Mouse (Mus musculus): ENCODE results near the gene Slc4a10. TPM values are rescaled to one million over a fixed set of nuclear protein-coding genes. Genes with fewer than 3 reads are reported as not detected.

Slc4a10 gene
- total RNA-seq, 2 experiments from 2014 or later = 2.1 to 2.2 TPM

DNA sequence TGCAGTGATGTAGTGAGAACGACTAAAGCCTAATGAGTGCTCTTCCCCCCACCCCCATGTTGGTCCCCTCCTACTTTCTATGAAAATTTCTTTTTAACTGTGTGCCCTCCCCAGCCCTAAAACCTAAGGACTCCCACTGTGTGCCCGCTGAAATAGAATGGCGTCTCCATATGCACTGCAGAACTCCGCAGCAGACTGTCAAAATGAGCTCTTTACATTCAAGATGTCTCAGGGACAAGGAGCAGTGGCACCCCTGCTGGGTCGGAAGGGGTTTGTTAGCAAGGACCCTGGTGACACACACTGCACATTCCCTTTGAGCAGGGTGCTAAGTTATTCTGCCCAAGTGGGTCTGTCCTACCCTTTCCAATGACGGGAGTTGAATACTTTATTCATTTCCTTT, 309.5 kb downstream of the Slc4a10 start:
- DNase-seq = no peak

DNA sequence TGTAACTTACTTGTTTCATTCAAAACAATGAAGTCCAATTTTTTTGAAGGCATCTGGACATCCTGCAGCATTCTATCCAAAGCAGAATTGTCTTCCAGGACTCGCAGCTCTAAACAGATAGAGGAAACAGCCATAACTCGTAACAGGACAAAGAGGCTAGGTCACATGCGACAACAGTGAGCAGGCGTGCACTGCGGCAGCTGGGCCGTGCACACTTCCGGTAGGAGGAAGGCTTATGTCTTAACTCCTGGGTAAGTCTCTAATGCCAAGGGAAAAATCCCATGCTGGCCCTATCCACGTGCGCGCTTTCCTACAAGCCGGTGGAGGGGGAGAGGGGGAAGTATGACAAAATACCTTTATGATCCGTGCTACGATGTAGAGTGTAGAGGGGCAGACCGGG, 310.3 kb downstream of the Slc4a10 start:
- DNase-seq = no peak

DNA sequence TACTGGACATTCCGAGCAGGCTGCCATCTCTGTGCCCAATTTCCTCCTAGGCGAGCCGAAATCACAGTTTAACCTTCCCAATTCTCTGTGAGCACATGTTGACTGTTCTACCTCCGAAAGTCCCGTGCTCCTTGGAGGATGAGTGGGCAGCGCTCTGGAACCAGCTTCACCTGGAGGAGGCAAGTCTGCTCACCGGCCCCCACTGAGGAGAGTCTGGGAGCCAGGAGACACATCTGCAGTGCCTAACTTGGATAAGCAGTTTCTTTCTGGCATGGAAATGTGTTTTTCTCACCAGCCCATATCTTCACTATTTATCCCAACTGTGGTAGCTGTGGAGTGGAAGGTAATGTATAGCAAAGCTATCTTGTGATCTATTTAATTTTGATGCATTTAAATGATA, 311.0 kb downstream of the Slc4a10 start:
- DNase-seq = no peak

DNA sequence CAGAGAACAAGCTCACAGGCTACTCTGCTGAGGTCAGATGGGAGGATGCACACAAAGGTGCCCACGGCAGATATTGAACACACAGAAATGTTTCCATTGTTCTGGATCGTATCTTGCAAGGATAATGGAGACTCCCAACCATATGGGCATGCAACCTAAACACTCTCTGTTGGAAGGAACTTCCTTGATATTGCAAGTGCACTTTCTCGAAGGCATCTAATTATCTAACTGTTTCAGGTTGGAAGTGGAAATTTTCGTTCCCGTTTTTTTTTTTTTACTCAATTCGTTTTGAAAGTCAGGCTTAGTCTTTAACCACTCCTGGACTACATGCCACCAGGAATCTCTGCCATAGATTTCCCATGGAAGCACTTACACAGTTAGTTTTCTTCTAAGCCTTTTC, 314.6 kb downstream of the Slc4a10 start:
- no peak for DNase-seq

DNA sequence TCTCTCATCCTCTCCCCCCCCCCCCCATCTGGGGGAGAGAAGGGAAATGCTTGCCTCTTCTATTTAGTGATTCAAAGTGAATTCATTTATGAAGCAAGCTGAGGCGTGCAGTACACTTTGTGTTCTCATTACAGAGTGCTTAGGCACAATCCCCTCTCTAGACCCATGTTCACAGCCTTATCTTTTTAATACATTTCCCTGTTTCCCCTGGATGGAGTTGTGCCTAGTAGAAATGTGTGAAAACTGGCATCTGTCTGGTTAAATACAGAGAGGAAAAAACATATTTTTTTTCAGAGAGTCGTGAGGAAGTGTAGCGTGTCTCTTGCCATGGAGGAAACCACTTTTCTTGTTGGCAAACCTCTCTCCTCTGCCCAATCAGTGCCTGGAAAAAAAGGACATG, 315.3 kb downstream of the Slc4a10 start:
- no peak for DNase-seq

DNA sequence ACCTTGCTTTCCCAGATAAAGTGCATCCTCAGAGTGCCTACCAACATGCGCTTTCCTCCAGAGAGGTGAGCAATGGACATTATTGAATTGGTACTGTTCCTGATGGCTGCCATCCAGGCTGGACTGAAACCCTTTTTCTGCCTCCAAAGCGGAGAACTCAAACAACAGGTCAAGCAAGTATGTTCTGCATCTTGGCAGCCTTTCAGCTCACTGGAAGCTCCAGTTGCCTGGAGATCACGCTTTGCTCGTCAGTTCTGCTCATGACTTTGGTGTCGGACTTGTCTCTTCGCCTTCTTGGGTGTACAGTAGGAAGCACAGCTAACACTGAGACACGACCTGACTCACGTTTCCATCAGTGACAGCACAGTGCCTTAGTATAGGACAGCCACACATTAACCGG, 315.9 kb downstream of the Slc4a10 start:
- DNase-seq = no peak

DNA sequence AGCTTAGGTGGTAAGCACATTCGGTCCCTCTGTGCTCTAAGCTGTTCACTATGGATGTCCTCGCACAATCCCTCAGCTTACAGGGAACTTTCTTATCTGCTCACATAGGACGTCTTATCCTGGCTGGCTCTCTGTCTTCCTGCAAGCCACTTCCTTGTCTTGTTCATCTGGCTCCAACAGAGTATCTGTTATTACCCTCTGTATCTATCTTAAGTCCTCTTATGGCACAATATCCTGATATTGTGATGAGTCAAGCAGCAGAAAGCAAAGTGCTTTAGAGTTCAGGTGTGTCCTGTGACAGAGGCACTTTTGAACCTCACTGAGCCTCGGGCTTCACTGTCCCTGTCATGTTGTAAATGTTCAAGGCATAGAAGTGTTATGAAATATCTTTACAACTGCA, 317.3 kb downstream of the Slc4a10 start:
- no peak for DNase-seq

DNA sequence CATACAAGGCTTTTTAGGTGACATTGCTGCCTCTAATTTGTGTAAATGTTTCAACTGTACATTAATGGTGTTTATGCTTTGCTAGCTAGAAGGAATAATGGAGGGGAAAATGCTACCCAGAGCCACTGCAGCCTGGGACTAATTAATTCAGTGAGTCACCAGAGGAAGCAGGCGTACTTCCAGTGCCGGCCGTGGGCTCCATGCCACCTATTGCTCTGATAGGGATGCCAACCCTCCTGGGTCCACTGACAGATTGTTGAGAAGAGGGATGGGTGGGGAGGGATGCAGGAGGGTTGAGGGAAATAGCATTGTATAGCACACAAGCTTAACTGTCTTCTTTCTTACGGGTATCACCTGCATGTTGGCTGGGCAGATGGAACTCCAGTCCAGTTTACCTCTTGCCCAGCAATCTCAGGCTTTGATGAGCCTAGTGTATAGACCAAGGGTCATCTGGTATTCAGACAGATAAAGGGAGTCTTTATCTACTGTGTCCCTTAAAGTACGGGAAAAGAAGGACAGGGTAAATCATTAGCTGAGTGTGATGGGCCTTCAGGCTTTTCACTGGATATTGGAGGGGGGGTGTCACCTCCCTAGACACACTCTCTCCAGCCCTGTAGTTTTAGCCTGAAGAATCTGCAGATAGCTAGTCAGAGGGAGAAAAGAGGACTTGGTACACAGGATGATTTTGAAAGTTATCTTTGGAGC, 322.2 kb downstream of the Slc4a10 start:
- DNase-seq = no peak

DNA sequence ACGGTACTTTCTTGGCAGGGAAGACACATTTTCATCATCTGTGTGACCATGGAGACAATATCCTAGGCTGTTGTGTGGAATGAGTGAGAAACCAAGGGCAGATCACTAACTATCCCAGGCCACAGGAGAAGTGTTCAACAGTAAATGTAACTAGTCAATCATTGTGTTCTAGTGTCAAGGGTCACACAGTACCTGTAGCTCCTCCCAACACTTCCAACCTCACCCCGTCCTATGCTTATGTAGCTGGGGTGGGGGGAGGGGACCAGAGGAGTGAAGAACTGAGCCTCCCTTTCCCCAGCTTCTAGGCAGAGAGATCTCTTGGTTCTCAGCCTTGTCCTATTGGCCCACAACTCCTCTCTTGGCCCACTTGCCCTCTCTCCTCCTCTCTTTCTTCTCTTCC, 323.8 kb downstream of the Slc4a10 start:
- DNase-seq = no peak

DNA sequence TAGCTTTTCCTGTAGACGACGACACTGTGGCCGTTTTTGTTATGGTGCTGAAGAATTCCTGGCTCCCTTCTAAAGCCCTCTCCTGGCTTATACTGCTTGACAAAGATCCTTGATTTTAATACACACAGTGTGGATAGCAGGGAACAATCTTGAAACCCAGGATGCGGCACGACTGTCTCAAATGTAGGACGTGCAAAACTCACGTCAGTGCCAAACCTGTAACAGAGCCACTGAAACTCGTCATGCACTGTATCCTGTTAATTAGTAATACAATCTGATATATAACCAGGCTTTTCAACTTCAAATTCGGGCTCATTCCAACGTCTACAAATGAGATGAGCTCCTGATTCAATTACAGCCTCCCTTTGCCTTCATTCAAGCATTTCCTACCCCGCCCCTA, 327.4 kb downstream of the Slc4a10 start:
- no peak for DNase-seq

Other genes with a start within 250 kb of the Slc4a10 start
- gene Tbr1, start 243.5 kb upstream of the Slc4a10 start, total RNA-seq (2021) = not detected